Mouse (Mus musculus): Measurements from ENCODE around the gene Ccdc60. TPM values are rescaled to one million over a fixed set of nuclear protein-coding genes. Genes with fewer than 3 reads are reported as not detected.

The Ccdc60 gene
- polyA plus RNA-seq (2012; rRNA removed), result 0.08 and 0.14 TPM in 2 replicates

- TF ChIP-seq CTCF (conservative IDR thresholded peaks at IDR 0.05; ENCODE audit: insufficient read depth, insufficient read length, low read depth, low read length) (no peak), POLR2A (IDR thresholded peaks at IDR 0.05; ENCODE audit: low read depth, low read length) (no peak)
- peak; percentile 27 for DNase-seq
- no peak within 1 kb of the TSS for H3K4me3 ChIP-seq (ENCODE audit: insufficient read depth, low read depth, low read length)
- no peak within 1 kb of the TSS for H3K27ac ChIP-seq (ENCODE audit: insufficient read depth, low read depth, low read length)
- H3K36me3 ChIP-seq (ENCODE audit: control insufficient read depth, insufficient read depth, low read length), result no peaks in the 10 kb centered on the region
- H3K4me1 ChIP-seq (ENCODE audit: control insufficient read depth, insufficient read depth, low read length), result no peaks in the 10 kb centered on the region
- H3K27me3 ChIP-seq (replicated peaks; ENCODE audit: control insufficient read depth, insufficient read depth, low read length), result no peaks in the 10 kb centered on the region
- WGBS, result 12% methylated on average over 28 of the region's 28 CpGs
Observed at GRCm38 (mm10) chr5:116288849-116289570, at the start of gene Ccdc60. Ccdc60 (minus strand) TSS chr5:116288985.

- no peak for DNase-seq
- Histone ChIP-seq H3K4me3 (ENCODE audit: insufficient read depth, low read depth, low read length) (no peak overlapping the region), H3K36me3 (ENCODE audit: control insufficient read depth, insufficient read depth, low read length) (no peaks in the 10 kb centered on the region), H3K27me3 (replicated peaks; ENCODE audit: control insufficient read depth, insufficient read depth, low read length) (no peaks in the 10 kb centered on the region), H3K4me1 (ENCODE audit: control insufficient read depth, insufficient read depth, low read length) (no peaks in the 10 kb centered on the region), H3K27ac (ENCODE audit: insufficient read depth, low read depth, low read length) (no peak overlapping the region)
- TF ChIP-seq POLR2A (IDR thresholded peaks at IDR 0.05; ENCODE audit: low read depth, low read length) (no peak), CTCF (conservative IDR thresholded peaks at IDR 0.05; ENCODE audit: insufficient read depth, insufficient read length, low read depth, low read length) (no peak)
Observed at GRCm38 (mm10) chr5:116336191-116336590, 47.4 kb upstream of the Ccdc60 start.

DNA sequence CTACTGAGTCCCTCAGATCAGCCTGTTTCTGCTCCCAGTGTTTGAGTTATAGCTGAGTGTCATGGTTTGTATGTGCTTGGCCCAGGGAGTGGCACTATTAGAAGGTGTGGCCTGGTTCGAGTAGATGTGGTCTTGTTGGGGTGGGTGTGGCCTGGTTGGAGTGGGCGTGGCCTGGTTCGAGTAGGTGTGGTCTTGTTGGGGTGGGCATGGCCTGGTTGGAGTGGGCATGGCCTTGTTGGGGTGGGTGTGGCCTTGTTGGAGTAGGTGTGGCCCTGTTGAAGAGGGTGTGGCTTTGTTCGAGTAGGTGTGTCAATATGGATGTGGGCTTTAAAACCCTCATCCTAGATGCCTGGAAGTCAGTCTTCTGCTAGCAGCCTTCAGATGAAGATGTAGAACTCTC is 40.1 kb upstream of the Ccdc60 start:
- no peak for DNase-seq
- TF ChIP-seq POLR2A (IDR thresholded peaks at IDR 0.05; ENCODE audit: low read depth, low read length) (no peak), CTCF (conservative IDR thresholded peaks at IDR 0.05; ENCODE audit: insufficient read depth, insufficient read length, low read depth, low read length) (no peak)
- WGBS, result 91% methylated on average over 4 of the region's 4 CpGs
- Histone ChIP-seq H3K36me3 (ENCODE audit: control insufficient read depth, insufficient read depth, low read length) (no peaks in the 10 kb centered on the region), H3K27ac (ENCODE audit: insufficient read depth, low read depth, low read length) (no peak overlapping the region), H3K27me3 (replicated peaks; ENCODE audit: control insufficient read depth, insufficient read depth, low read length) (no peaks in the 10 kb centered on the region), H3K4me3 (ENCODE audit: insufficient read depth, low read depth, low read length) (no peak overlapping the region), H3K4me1 (ENCODE audit: control insufficient read depth, insufficient read depth, low read length) (no peaks in the 10 kb centered on the region)

DNA sequence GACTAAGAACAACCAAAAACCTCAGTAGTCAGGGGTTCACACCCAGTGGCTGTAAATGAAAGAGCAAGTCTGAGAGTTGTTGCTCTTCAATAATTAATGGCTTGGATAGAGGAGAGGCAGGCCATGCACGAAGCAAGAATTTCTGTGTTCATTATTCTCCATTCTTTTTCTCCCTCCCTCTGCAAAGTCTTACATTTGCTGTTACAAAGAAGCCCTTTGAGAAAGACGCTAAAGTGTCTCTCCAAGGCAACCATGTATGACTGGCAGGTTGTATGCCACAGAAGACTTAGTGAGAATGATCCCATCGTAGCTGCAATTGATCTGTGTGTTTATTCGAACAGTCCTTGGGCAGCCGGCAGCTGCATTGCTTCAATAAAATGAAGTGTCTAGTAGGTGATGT is 34.6 kb upstream of the Ccdc60 start:
- WGBS, result 22% methylated on average over 5 of the region's 5 CpGs
- Histone ChIP-seq H3K36me3 (ENCODE audit: control insufficient read depth, insufficient read depth, low read length) (no peaks in the 10 kb centered on the region), H3K4me1 (ENCODE audit: control insufficient read depth, insufficient read depth, low read length) (no peaks in the 10 kb centered on the region), H3K27me3 (replicated peaks; ENCODE audit: control insufficient read depth, insufficient read depth, low read length) (no peaks in the 10 kb centered on the region), H3K27ac (ENCODE audit: insufficient read depth, low read depth, low read length) (no peak overlapping the region), H3K4me3 (ENCODE audit: insufficient read depth, low read depth, low read length) (no peak overlapping the region)
- TF ChIP-seq POLR2A (IDR thresholded peaks at IDR 0.05; ENCODE audit: low read depth, low read length) (no peak), CTCF (conservative IDR thresholded peaks at IDR 0.05; ENCODE audit: insufficient read depth, insufficient read length, low read depth, low read length) (no peak)
- no peak for DNase-seq

- 23% methylated on average over 15 of the region's 15 CpGs for WGBS
- H3K4me3 ChIP-seq (ENCODE audit: insufficient read depth, low read depth, low read length), result no peak overlapping the region
- no peaks in the 10 kb centered on the region for H3K27me3 ChIP-seq (replicated peaks; ENCODE audit: control insufficient read depth, insufficient read depth, low read length)
- no peaks in the 10 kb centered on the region for H3K4me1 ChIP-seq (ENCODE audit: control insufficient read depth, insufficient read depth, low read length)
- no peaks in the 10 kb centered on the region for H3K36me3 ChIP-seq (ENCODE audit: control insufficient read depth, insufficient read depth, low read length)
- DNase-seq, result no peak
- TF ChIP-seq POLR2A (IDR thresholded peaks at IDR 0.05; ENCODE audit: low read depth, low read length) (no peak), CTCF (conservative IDR thresholded peaks at IDR 0.05; ENCODE audit: insufficient read depth, insufficient read length, low read depth, low read length) (no peak)
- H3K27ac ChIP-seq (ENCODE audit: insufficient read depth, low read depth, low read length), result no peak overlapping the region
Observed at GRCm38 (mm10) chr5:116322365-116323027, 33.7 kb upstream of the Ccdc60 start.

DNA sequence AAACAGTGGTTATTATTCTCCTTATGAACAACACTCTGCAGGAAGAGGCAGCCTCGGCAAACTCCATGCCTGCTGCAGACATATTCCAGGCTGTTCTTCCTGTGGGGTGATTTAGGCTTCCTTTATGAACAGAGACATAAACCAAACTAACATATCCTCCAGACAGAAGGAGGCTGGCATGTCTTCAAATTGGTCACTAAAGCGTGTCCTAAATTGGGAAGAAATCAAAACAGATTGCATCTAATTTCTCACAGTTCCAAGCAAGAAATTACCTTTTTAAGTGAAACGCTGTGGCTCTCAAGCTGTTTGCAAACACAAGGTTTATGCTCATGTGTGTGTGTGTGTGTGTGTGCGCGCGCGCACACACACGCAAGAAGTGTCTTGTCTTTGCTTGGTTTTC is 24.9 kb upstream of the Ccdc60 start:
- Histone ChIP-seq H3K27me3 (replicated peaks; ENCODE audit: control insufficient read depth, insufficient read depth, low read length) (no peaks in the 10 kb centered on the region), H3K27ac (ENCODE audit: insufficient read depth, low read depth, low read length) (no peak overlapping the region), H3K4me1 (ENCODE audit: control insufficient read depth, insufficient read depth, low read length) (no peaks in the 10 kb centered on the region), H3K4me3 (ENCODE audit: insufficient read depth, low read depth, low read length) (no peak overlapping the region), H3K36me3 (ENCODE audit: control insufficient read depth, insufficient read depth, low read length) (no peaks in the 10 kb centered on the region)
- 87% methylated on average over 8 of the region's 8 CpGs for WGBS
- TF ChIP-seq POLR2A (IDR thresholded peaks at IDR 0.05; ENCODE audit: low read depth, low read length) (no peak), CTCF (conservative IDR thresholded peaks at IDR 0.05; ENCODE audit: insufficient read depth, insufficient read length, low read depth, low read length) (no peak)
- no peak for DNase-seq

GRCm38 (mm10) chr5:116312111-116312737 is 23.4 kb upstream of the Ccdc60 start:
- no peak overlapping the region for H3K27ac ChIP-seq (ENCODE audit: insufficient read depth, low read depth, low read length)
- H3K4me3 ChIP-seq (ENCODE audit: insufficient read depth, low read depth, low read length), result no peak overlapping the region
- H3K36me3 ChIP-seq (ENCODE audit: control insufficient read depth, insufficient read depth, low read length), result no peaks in the 10 kb centered on the region
- TF ChIP-seq CTCF (conservative IDR thresholded peaks at IDR 0.05; ENCODE audit: insufficient read depth, insufficient read length, low read depth, low read length), result no peak
- no peak for TF ChIP-seq POLR2A (IDR thresholded peaks at IDR 0.05; ENCODE audit: low read depth, low read length)
- peak; percentile 20 for DNase-seq
- H3K4me1 ChIP-seq (ENCODE audit: control insufficient read depth, insufficient read depth, low read length), result no peaks in the 10 kb centered on the region
- no peaks in the 10 kb centered on the region for H3K27me3 ChIP-seq (replicated peaks; ENCODE audit: control insufficient read depth, insufficient read depth, low read length)
- 31% methylated on average over 15 of the region's 15 CpGs for WGBS

All from kidney, adult 2 months (tissue).